Mouse (Mus musculus) forebrain, embryonic 15.5 days (tissue): Measurements from ENCODE around the gene Hic1. TPM values are rescaled to one million over a fixed set of nuclear protein-coding genes. Genes with fewer than 3 reads are reported as not detected.

Source experiments
- ATAC-seq: fragments of 200-750 bp; cut with Nextera tagmentation; replicated peaks from 2 replicates; pipeline ENCODE4 v1.8.0; 2017; ENCODE audit warnings: mild to moderate bottlenecking, moderate TSS enrichment, moderate library complexity
- H3K27ac ChIP-seq: fragments of 300-500 bp; sonication (generic); replicated peaks from 2 replicates; pipeline ENCODE4 v1.5.1; 2015; ENCODE audit warnings: mild to moderate bottlenecking, inconsistent platforms
- H3K27me3 ChIP-seq: fragments of 300-500 bp; sonication (generic); 2 replicates; pipeline ENCODE4 v1.6.1; 2015; ENCODE audit warnings: inconsistent platforms
- H3K36me3 ChIP-seq: fragments of 300-500 bp; sonication (generic); 2 replicates; pipeline ENCODE4 v1.6.1; 2015; ENCODE audit warnings: mild to moderate bottlenecking, inconsistent platforms
- H3K4me1 ChIP-seq: fragments of 300-500 bp; sonication (generic); 2 replicates; pipeline ENCODE4 v1.6.1; 2015; ENCODE audit warnings: inconsistent platforms
- H3K4me2 ChIP-seq: fragments of 300-500 bp; sonication (generic); replicated peaks from 2 replicates; pipeline ENCODE4 v1.6.1; 2015; ENCODE audit warnings: mild to moderate bottlenecking, inconsistent platforms
- H3K4me3 ChIP-seq: fragments of 300-500 bp; sonication (generic); 2 replicates; pipeline ENCODE4 v1.5.1; 2015; ENCODE audit warnings: mild to moderate bottlenecking, inconsistent platforms
- H3K9ac ChIP-seq: fragments of 300-500 bp; sonication (generic); replicated peaks from 2 replicates; pipeline ENCODE4 v1.6.1; 2015; ENCODE audit warnings: mild to moderate bottlenecking, inconsistent platforms
- H3K9me3 ChIP-seq: fragments of 300-500 bp; sonication (generic); 2 replicates; pipeline ENCODE4 v1.6.1; 2016; ENCODE audit warnings: inconsistent platforms
- WGBS: fragments of 180-500 bp; shearing (Covaris S2); methylation state at CpG from one replicate; pipeline ENCODE4 v1.1.7; 2015; ENCODE audit warnings: mixed read lengths; 5-methylcytosine and 5-hydroxymethylcytosine counted together
- microRNA counts: library from miRNA; unstranded; fragments of <30 nt; microRNA quantifications from one replicate; lab custom pipeline; 2016
- microRNA-seq: library from miRNA; unstranded; fragments of <30 nt; microRNA quantifications from one replicate; pipeline ENCODE4, GENCODE M21; 2016
- polyA plus RNA-seq: library from polyadenylated mRNA; unstranded; fragments of >200 nt; fragmentation: Nextera tagmentation; extraction: Ambion mirVana; gene quantifications from 2 replicates; pipeline ENCODE4 v1.2.1, GENCODE M21; 2015

Hic1 gene
- polyA plus RNA-seq, 1 experiment from 2014 or later, result 2.2 TPM

DNA sequence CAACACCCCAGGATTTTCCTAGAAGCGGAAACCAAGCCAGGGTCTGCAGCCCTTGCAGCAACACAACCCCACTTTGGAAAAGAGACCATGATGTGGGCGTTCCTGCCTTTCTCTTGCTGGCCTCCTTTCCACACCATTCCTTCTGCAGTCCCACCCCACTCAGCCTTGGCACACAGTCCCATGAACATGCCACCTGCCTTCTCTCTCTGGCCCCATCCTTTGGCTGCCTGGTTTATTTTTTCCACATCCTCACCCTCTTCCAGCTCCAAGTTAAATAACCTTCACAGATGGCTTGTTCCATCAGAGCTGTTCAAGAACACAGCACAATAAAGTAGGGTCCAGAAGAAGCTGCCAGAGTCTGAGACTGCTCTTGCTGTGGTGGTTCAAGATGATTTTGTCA lies 50.0 kb downstream of the Hic1 start:
- H3K36me3 ChIP-seq, result peaks cover 5% of the 10 kb centered on the region; the same call in 1 of the 2 replicates
- ATAC-seq, result no peak

DNA sequence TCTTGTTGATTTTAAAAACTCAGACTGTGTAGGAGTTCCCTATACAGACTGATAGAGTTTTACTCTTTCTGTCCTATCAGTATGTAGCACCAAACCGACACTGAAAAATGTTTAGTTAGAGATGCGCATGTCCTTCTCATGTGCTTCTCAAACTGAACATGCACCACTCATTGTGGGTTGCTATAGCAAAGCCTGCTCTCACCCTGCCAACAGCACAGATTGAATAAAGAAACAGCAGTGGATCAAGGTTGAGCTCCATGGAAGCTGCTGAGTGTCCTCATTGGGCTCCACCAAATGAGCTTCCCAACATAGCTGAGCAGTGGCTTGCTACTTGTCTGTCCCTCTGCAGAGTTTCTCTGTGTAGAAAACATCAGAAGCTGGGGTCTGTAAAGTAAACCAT lies 51.2 kb downstream of the Hic1 start:
- H3K4me2 ChIP-seq, result no peak overlapping the region
- 98% methylated on average over 2 of the region's 2 CpGs for WGBS
- H3K9ac ChIP-seq, result no peak overlapping the region
- H3K27ac ChIP-seq, result no peak overlapping the region
- no peak for ATAC-seq
- no peak overlapping the region for H3K4me3 ChIP-seq
- peaks cover 5% of the 10 kb centered on the region; the same call in 1 of the 2 replicates for H3K36me3 ChIP-seq
- H3K4me1 ChIP-seq, result no peaks in the 10 kb centered on the region
- no peaks in the 10 kb centered on the region for H3K9me3 ChIP-seq
- no peaks in the 10 kb centered on the region for H3K27me3 ChIP-seq

More for the DNA sequence above, 50.0 kb downstream of the Hic1 start:
- Histone ChIP-seq H3K4me2 (no peak overlapping the region), H3K4me1 (no peaks in the 10 kb centered on the region), H3K9me3 (no peaks in the 10 kb centered on the region), H3K4me3 (no peak overlapping the region), H3K9ac (no peak overlapping the region), H3K27me3 (no peaks in the 10 kb centered on the region), H3K27ac (no peak overlapping the region)
- WGBS, result 90% methylated on average over 2 of the region's 2 CpGs

DNA sequence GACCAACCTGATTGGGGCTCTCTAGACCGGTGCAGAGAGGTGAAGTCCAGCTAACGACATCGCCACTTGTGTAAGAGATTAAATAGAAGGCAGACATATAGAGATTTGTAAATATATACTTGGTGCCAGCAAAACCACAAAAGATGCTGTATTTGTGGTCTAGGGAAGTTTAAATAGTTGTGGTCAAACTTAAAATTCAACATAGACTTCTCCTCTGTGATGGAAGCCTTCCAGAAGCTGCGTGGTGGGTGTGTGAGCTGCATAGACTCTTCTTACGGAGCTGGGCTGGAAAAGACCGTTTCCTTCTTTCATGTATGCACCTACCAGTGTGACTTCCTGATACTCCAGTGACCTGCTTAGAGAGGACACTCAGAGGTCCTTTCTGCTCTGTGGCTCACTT lies 52.9 kb downstream of the Hic1 start:
- no peaks in the 10 kb centered on the region for H3K4me1 ChIP-seq
- no peak overlapping the region for H3K4me2 ChIP-seq
- H3K9me3 ChIP-seq, result no peaks in the 10 kb centered on the region
- no peak overlapping the region for H3K4me3 ChIP-seq
- H3K36me3 ChIP-seq, result peaks cover 5% of the 10 kb centered on the region; the same call in 1 of the 2 replicates
- no peak overlapping the region for H3K27ac ChIP-seq
- WGBS, result 86% methylated on average over 6 of the region's 6 CpGs
- ATAC-seq, result no peak
- no peak overlapping the region for H3K9ac ChIP-seq
- H3K27me3 ChIP-seq, result no peaks in the 10 kb centered on the region

MicroRNAs within 50 kb of the gene (microRNA counts, 519-probe panel; counts per million panel counts)
- microRNA mmu-miR-132 (lab: Ali Mortazavi, UCI) (3,222 counts per million, percentile 77 among the panel's probes with 10 or more counts), microRNA mmu-miR-212 (lab: Ali Mortazavi, UCI) (1,559 counts per million, percentile 10 among the panel's probes with 10 or more counts)

Small RNA genes lying within 50 kb of the gene (microRNA-seq; reads per million reads assigned to microRNA genes)
- gene Mir132 (636 reads per million, percentile 75 among the genes with 10 or more reads in this experiment), gene Mir212 (36.7 reads per million, percentile 39 among the genes with 10 or more reads in this experiment)

Other genes with a start within 250 kb of the Hic1 start
- gene Smg6, start 243.7 kb downstream of the Hic1 start, polyA plus RNA-seq, result 18.4 and 19.0 TPM in 2 replicates
- gene Srr, start 243.6 kb downstream of the Hic1 start, polyA plus RNA-seq, result 41.6 and 45.1 TPM in 2 replicates
- gene Ovca2, start 9.3 kb upstream of the Hic1 start, polyA plus RNA-seq, result 15.4 and 21.6 TPM in 2 replicates
- gene Dph1, start 21.7 kb upstream of the Hic1 start, polyA plus RNA-seq, result 14.8 and 16.2 TPM in 2 replicates
- 5.6 and 6.9 TPM in 2 replicates for gene Rtn4rl1, start 24.3 kb upstream of the Hic1 start, polyA plus RNA-seq
- 67.0 and 71.6 TPM in 2 replicates for gene Rpa1, start 178.8 kb upstream of the Hic1 start, polyA plus RNA-seq
- gene Smyd4, start 178.9 kb upstream of the Hic1 start, polyA plus RNA-seq, result 17.0 and 17.4 TPM in 2 replicates